In genomic region chr12:33014050-33014796, GRCm38 (mm10) we compare ENCODE assay signal across 24 mouse cellular contexts.
DNase-seq lines count a peak whose midpoint lies in the region; ATAC-seq lines count a peak whose summit lies in the region.
"Had no signal": no experiment of that assay in that cellular context is flagged by ENCODE, and none has a peak within 500 bp of the region (broad histone marks: within the 10 kb centered on the region; RNA-seq: fewer than 3 reads in every experiment).

No protein-coding gene starts in this region.

- H3K27me3 ChIP-seq in hindbrain, embryonic 15.5 days: no peaks in the 10 kb centered on the region
- no peaks in the 10 kb centered on the region for H3K27me3 ChIP-seq in hindbrain, embryonic 16.5 days (replicated peaks; ENCODE audit: control insufficient read depth, insufficient read depth, low read length)
- no peaks in the 10 kb centered on the region for H3K27me3 ChIP-seq in forebrain, embryonic 15.5 days
- no peaks in the 10 kb centered on the region for H3K27me3 ChIP-seq in midbrain, embryonic 16.5 days (ENCODE audit: control insufficient read depth, insufficient read depth, low read depth, low read length)
- H3K27me3 ChIP-seq: embryonic facial prominence, embryonic 15.5 days; limb, embryonic 13.5 days; neural tube, embryonic 15.5 days; stomach, embryonic 15.5 days had no signal

- H3K4me1 ChIP-seq in hindbrain, embryonic 15.5 days (replicated peaks): no peaks in the 10 kb centered on the region
- no peaks in the 10 kb centered on the region for H3K4me1 ChIP-seq in hindbrain, embryonic 16.5 days (ENCODE audit: control insufficient read depth, insufficient read depth, low read depth, low read length)
- peaks cover 17% of the 10 kb centered on the region for H3K4me1 ChIP-seq in forebrain, embryonic 15.5 days
- H3K4me1 ChIP-seq in midbrain, embryonic 16.5 days (ENCODE audit: control insufficient read depth, insufficient read depth, low read length): no peaks in the 10 kb centered on the region; the same call in 1 of the 2 replicates
- H3K4me1 ChIP-seq: liver, embryonic 12.5 days; neural tube, embryonic 15.5 days; stomach, embryonic 15.5 days had no signal

- no peak overlapping the region for H3K4me2 ChIP-seq in hindbrain, embryonic 15.5 days
- no peak overlapping the region for H3K4me2 ChIP-seq in hindbrain, embryonic 16.5 days (ENCODE audit: low read length)
- peak overlapping the region; percentile 11; the same call in 1 of the 2 replicates for H3K4me2 ChIP-seq in forebrain, embryonic 15.5 days (replicated peaks)
- H3K4me2 ChIP-seq in midbrain, embryonic 16.5 days (ENCODE audit: low read length): no peak overlapping the region
- H3K4me2 ChIP-seq: embryonic facial prominence, embryonic 15.5 days; heart, embryonic 13.5 days; limb, embryonic 13.5 days; liver, embryonic 12.5 days; neural tube, embryonic 15.5 days; stomach, embryonic 15.5 days had no signal

- no peaks in the 10 kb centered on the region for H3K36me3 ChIP-seq in hindbrain, embryonic 15.5 days
- no peaks in the 10 kb centered on the region for H3K36me3 ChIP-seq in hindbrain, embryonic 16.5 days (ENCODE audit: control insufficient read depth, insufficient read depth, low read length)
- no peaks in the 10 kb centered on the region for H3K36me3 ChIP-seq in forebrain, embryonic 15.5 days
- H3K36me3 ChIP-seq in midbrain, embryonic 16.5 days (ENCODE audit: control insufficient read depth, insufficient read depth, low read length): no peaks in the 10 kb centered on the region
- H3K36me3 ChIP-seq: embryonic facial prominence, embryonic 15.5 days; heart, embryonic 13.5 days; limb, embryonic 13.5 days; liver, embryonic 12.5 days; neural tube, embryonic 15.5 days; stomach, embryonic 15.5 days had no signal

- H3K9me3 ChIP-seq in hindbrain, embryonic 15.5 days: no peaks in the 10 kb centered on the region
- H3K9me3 ChIP-seq in hindbrain, embryonic 16.5 days (ENCODE audit: control insufficient read depth, low read length): no peaks in the 10 kb centered on the region
- no peaks in the 10 kb centered on the region for H3K9me3 ChIP-seq in forebrain, embryonic 15.5 days
- H3K9me3 ChIP-seq in midbrain, embryonic 16.5 days (replicated peaks; ENCODE audit: control insufficient read depth, low read length, poor library complexity, severe bottlenecking): no peaks in the 10 kb centered on the region
- H3K9me3 ChIP-seq: embryonic facial prominence, embryonic 15.5 days; heart, embryonic 13.5 days; limb, embryonic 13.5 days; liver, embryonic 12.5 days; neural tube, embryonic 15.5 days; stomach, embryonic 15.5 days had no signal

- 0 out of 2 replicates have a peak overlapping the region, but pooled peaks have one; percentile 14 for H3K27ac ChIP-seq in hindbrain, embryonic 15.5 days (replicated peaks)
- no peak overlapping the region for H3K27ac ChIP-seq in hindbrain, embryonic 16.5 days (ENCODE audit: low read depth, low read length)
- peak overlapping the region; percentile 87 for H3K27ac ChIP-seq in forebrain, embryonic 15.5 days (replicated peaks)
- peak overlapping the region; percentile 57 for H3K27ac ChIP-seq in midbrain, embryonic 16.5 days (ENCODE audit: low read length)
- H3K27ac ChIP-seq: embryonic facial prominence, embryonic 15.5 days; heart, embryonic 13.5 days; limb, embryonic 13.5 days; liver, embryonic 12.5 days; neural tube, embryonic 15.5 days; stomach, embryonic 15.5 days had no signal

- no peak overlapping the region for H3K4me3 ChIP-seq in hindbrain, embryonic 15.5 days
- H3K4me3 ChIP-seq in hindbrain, embryonic 16.5 days (ENCODE audit: low read length): no peak overlapping the region
- H3K4me3 ChIP-seq in forebrain, embryonic 15.5 days: no peak overlapping the region
- H3K4me3 ChIP-seq in midbrain, embryonic 16.5 days (ENCODE audit: low read depth, low read length): no peak overlapping the region
- H3K4me3 ChIP-seq: embryonic facial prominence, embryonic 15.5 days; heart, embryonic 13.5 days; limb, embryonic 13.5 days; liver, embryonic 12.5 days; myocyte; neural tube, embryonic 15.5 days; stomach, embryonic 15.5 days had no signal

- 0 out of 2 replicates have a peak, but pooled peaks have one; percentile 21 for ATAC-seq in cerebellum, adult (ENCODE audit: insufficient number of reproducible peaks, low FRiP score, low TSS enrichment)
- ATAC-seq in hindbrain, embryonic 15.5 days (ENCODE audit: low FRiP score, low read depth): no peak
- ATAC-seq in hindbrain, embryonic 16.5 days: no peak
- ATAC-seq in forebrain, embryonic 15.5 days (replicated peaks): peak; percentile 82
- ATAC-seq in midbrain, embryonic 16.5 days: peak; percentile 33
- ATAC-seq: liver, embryonic 12.5 days had no signal

- 38% methylated on average over 7 of the region's 7 CpGs for WGBS in hindbrain, embryonic 15.5 days
- WGBS in hindbrain, embryonic 16.5 days: 31% methylated on average over 7 of the region's 7 CpGs
- 13% methylated on average over 7 of the region's 7 CpGs for WGBS in forebrain, embryonic 15.5 days
- WGBS in midbrain, embryonic 16.5 days: 32% methylated on average over 7 of the region's 7 CpGs

- no peak overlapping the region for H3K9ac ChIP-seq in hindbrain, embryonic 15.5 days
- H3K9ac ChIP-seq in hindbrain, embryonic 16.5 days (ENCODE audit: low read depth, low read length): no peak overlapping the region
- H3K9ac ChIP-seq in forebrain, embryonic 15.5 days (replicated peaks): no peak overlapping the region
- H3K9ac ChIP-seq in midbrain, embryonic 16.5 days (ENCODE audit: low read depth, low read length): no peak overlapping the region
- H3K9ac ChIP-seq: embryonic facial prominence, embryonic 15.5 days; heart, embryonic 13.5 days; limb, embryonic 13.5 days; liver, embryonic 12.5 days; neural tube, embryonic 15.5 days; stomach, embryonic 15.5 days had no signal

- DNase-seq in cerebellum, postnatal 36 days: no peak
- no peak for DNase-seq in embryo, embryonic 10.5 days (ENCODE audit: low spot score)
- DNase-seq: adrenal gland, postnatal 10 days; cerebellum, adult 8-10 months; gastrocnemius, postnatal 25 days; heart, adult 18-20 months; heart, postnatal 14 days; lung, adult 2 months; lung, postnatal 14 days; right cerebral cortex, adult 18-20 months; right cerebral cortex, postnatal 4 days; thymus, postnatal 36 days had no signal

Comparison
In these comparisons a context has a peak if more than half of its experiments do, and no peak if none do; other contexts are left out.
1. ATAC-seq: peak in cerebellum, adult (single experiment), forebrain, embryonic 15.5 days (single experiment) and midbrain, embryonic 16.5 days (single experiment); none in hindbrain, embryonic 15.5 days (single experiment) and hindbrain, embryonic 16.5 days (single experiment).